Mouse (Mus musculus) embryonic facial prominence, embryonic 15.5 days (tissue): Measurements from ENCODE around the gene Napb. TPM values are rescaled to one million over a fixed set of nuclear protein-coding genes. Genes with fewer than 3 reads are reported as not detected.

ENCODE experiments used
- ATAC-seq: fragments of 200-750 bp; cut with Nextera tagmentation; 2 replicates; pipeline ENCODE4 v1.8.0; 2017; ENCODE audit warnings: low read depth, moderate TSS enrichment; ENCODE audit not compliant: insufficient number of reproducible peaks, low FRiP score, low TSS enrichment
- H3K27ac ChIP-seq: fragments of 300-500 bp; sonication (generic); replicated peaks from 2 replicates; pipeline ENCODE4 v1.5.1; 2015; ENCODE audit warnings: mild to moderate bottlenecking, inconsistent platforms
- H3K27me3 ChIP-seq: fragments of 300-500 bp; sonication (generic); 2 replicates; pipeline ENCODE4 v1.6.1; 2015; ENCODE audit warnings: inconsistent platforms
- H3K36me3 ChIP-seq: fragments of 300-500 bp; sonication (generic); 2 replicates; pipeline ENCODE4 v1.6.1; 2015; ENCODE audit warnings: mild to moderate bottlenecking, inconsistent platforms
- H3K4me1 ChIP-seq: fragments of 300-500 bp; sonication (generic); 2 replicates; pipeline ENCODE4 v1.6.1; 2015; ENCODE audit warnings: inconsistent platforms
- H3K4me2 ChIP-seq: fragments of 300-500 bp; sonication (generic); replicated peaks from 2 replicates; pipeline ENCODE4 v1.6.1; 2015; ENCODE audit warnings: mild to moderate bottlenecking, inconsistent platforms
- H3K4me3 ChIP-seq: fragments of 300-500 bp; sonication (generic); replicated peaks from 2 replicates; pipeline ENCODE4 v1.5.1; 2015; ENCODE audit warnings: mild to moderate bottlenecking, inconsistent platforms
- H3K9ac ChIP-seq: fragments of 300-500 bp; sonication (generic); 2 replicates; pipeline ENCODE4 v1.6.1; 2015; ENCODE audit warnings: inconsistent platforms
- H3K9me3 ChIP-seq: fragments of 300-500 bp; sonication (generic); replicated peaks from 2 replicates; pipeline ENCODE4 v1.6.1; 2016; ENCODE audit warnings: inconsistent platforms
- WGBS: fragments of 180-500 bp; shearing (Covaris S2); methylation state at CpG from one replicate; pipeline ENCODE4 v1.1.7; 2015; 5-methylcytosine and 5-hydroxymethylcytosine counted together
- polyA plus RNA-seq: library from polyadenylated mRNA; unstranded; fragments of >200 nt; fragmentation: Nextera tagmentation; extraction: Ambion mirVana; gene quantifications from 2 replicates; pipeline ENCODE4 v1.2.1, GENCODE M21; 2015

Napb gene
- polyA plus RNA-seq, 1 experiment from 2014 or later, result 5.6 TPM

DNA sequence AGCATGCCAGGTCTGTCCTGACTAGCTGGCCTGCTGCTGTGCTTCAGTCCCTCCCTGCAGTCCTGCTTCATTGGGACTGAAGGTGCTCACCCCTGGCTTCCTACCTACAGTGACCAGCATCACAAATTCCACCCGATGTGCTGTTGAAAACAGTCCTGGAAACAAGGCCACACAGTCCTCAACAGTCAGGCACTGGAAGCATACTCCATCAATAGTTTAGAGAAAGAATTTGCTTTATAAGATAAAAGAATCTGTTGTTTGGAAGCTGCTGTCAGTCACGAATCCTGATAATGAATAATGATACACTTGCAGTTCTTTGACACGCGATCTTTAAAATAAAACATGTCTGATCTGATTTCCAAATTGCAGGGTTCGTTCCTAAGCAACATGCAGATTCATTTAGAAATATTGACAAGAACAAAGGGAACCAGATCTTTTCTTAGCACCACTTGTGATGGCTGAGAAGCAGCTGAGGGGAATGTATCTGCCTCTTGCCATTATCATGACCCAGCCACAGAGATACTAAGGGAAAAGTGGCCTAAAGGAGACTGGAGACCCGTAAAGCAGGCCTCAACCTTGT is 87.8 kb downstream of the Napb start:
- no peaks in the 10 kb centered on the region for H3K36me3 ChIP-seq
- H3K9me3 ChIP-seq, result no peaks in the 10 kb centered on the region
- H3K4me1 ChIP-seq, result no peaks in the 10 kb centered on the region
- H3K4me2 ChIP-seq, result no peak overlapping the region
- H3K4me3 ChIP-seq, result no peak overlapping the region
- no peak for ATAC-seq
- H3K9ac ChIP-seq, result no peak overlapping the region
- no peaks in the 10 kb centered on the region for H3K27me3 ChIP-seq
- no peak overlapping the region for H3K27ac ChIP-seq
- WGBS, result 77% methylated on average over 6 of the region's 6 CpGs

Other genes starting within 250 kb of the Napb start
- 76.9 and 80.4 TPM in 2 replicates for gene Nxt1, start 59.9 kb downstream of the Napb start, polyA plus RNA-seq
- 18.7 and 20.1 TPM in 2 replicates for gene Gzf1, start 51.4 kb downstream of the Napb start, polyA plus RNA-seq
- gene Cstl1, start 17.9 kb upstream of the Napb start, polyA plus RNA-seq, result not detected in 2 replicates
- not detected in 2 replicates for gene Cst11, start 39.0 kb upstream of the Napb start, polyA plus RNA-seq
- gene 8030411F24Rik, start 49.5 kb upstream of the Napb start, polyA plus RNA-seq, result 0.88 and 1.3 TPM in 2 replicates
- not detected in 2 replicates for gene Cst12, start 56.9 kb upstream of the Napb start, polyA plus RNA-seq
- gene Cst8, start 66.3 kb upstream of the Napb start, polyA plus RNA-seq, result not detected in 2 replicates
- gene Cst13, start 87.6 kb upstream of the Napb start, polyA plus RNA-seq, result not detected in 2 replicates
- not detected in 2 replicates for gene Cst9, start 102.7 kb upstream of the Napb start, polyA plus RNA-seq
- gene 9230104L09Rik, start 132.6 kb upstream of the Napb start, polyA plus RNA-seq, result not detected in 2 replicates
- gene Cst3, start 143.2 kb upstream of the Napb start, polyA plus RNA-seq, result 534 and 540 TPM in 2 replicates